Mouse (Mus musculus) CD8-positive naive resting alpha-beta T cell, adult 2 months (primary cell): ENCODE data around the gene Krt36.

Source experiments
- DNase-seq, 2 experiments: peaks; one replicate each; pipeline ENCODE4 v3.0.0; 2022; ENCODE audit warnings: low read depth in 2 of 2, low spot score in 2 of 2

Krt36 gene

GRCm38 (mm10) chr11:100105576-100106122 is at the start of gene Krt36:
Gene Krt36, minus strand, starts transcription at chr11:100105626.
- no peak for DNase-seq

GRCm38 (mm10) chr11:100148615-100149330 is 43.3 kb upstream of the Krt36 start, which contains the start of gene Krt19:
Gene Krt19, minus strand, starts transcription at chr11:100148665.
- DNase-seq = no peak

GRCm38 (mm10) chr11:100147566-100148353 is 42.3 kb upstream of the Krt36 start:
- no peak for DNase-seq

GRCm38 (mm10) chr11:100145858-100146560 is 40.6 kb upstream of the Krt36 start:
- DNase-seq = no peak

- DNase-seq = no peak
These were observed 39.7 kb upstream of the Krt36 start for GRCm38 (mm10) chr11:100145104-100145503.

GRCm38 (mm10) chr11:100140966-100141365 is 35.5 kb upstream of the Krt36 start:
- DNase-seq = no peak

- no peak for DNase-seq
These were observed 34.0 kb upstream of the Krt36 start for GRCm38 (mm10) chr11:100139391-100139790.

GRCm38 (mm10) chr11:100138809-100139208 is 33.4 kb upstream of the Krt36 start:
- DNase-seq = no peak

- no peak for DNase-seq
These were observed 32.3 kb upstream of the Krt36 start for GRCm38 (mm10) chr11:100137693-100138092.

- DNase-seq = no peak
These were observed 31.1 kb upstream of the Krt36 start for GRCm38 (mm10) chr11:100136559-100136958.

GRCm38 (mm10) chr11:100135731-100136130 is 30.3 kb upstream of the Krt36 start, which contains the start of gene Krt15:
Gene Krt15, minus strand, starts transcription at chr11:100135928.
- no peak for DNase-seq

- no peak for DNase-seq
These were observed 19.5 kb upstream of the Krt36 start for GRCm38 (mm10) chr11:100124901-100125300.

- no peak for DNase-seq
These were observed 16.0 kb upstream of the Krt36 start, which contains the start of gene Krt13 for GRCm38 (mm10) chr11:100121466-100121865. Gene Krt13, minus strand, starts transcription at chr11:100121566.

- no peak for DNase-seq
These were observed 14.9 kb upstream of the Krt36 start for GRCm38 (mm10) chr11:100120331-100120730.

GRCm38 (mm10) chr11:100113742-100114029 is 8.3 kb upstream of the Krt36 start:
- no peak for DNase-seq

- no peak for DNase-seq
These were observed 7.7 kb upstream of the Krt36 start for GRCm38 (mm10) chr11:100112935-100113741.

- DNase-seq = no peak
These were observed 2.6 kb downstream of the Krt36 start for GRCm38 (mm10) chr11:100102693-100103429.

- no peak for DNase-seq
These were observed 5.0 kb downstream of the Krt36 start for GRCm38 (mm10) chr11:100100391-100100790.

- no peak for DNase-seq
These were observed 7.6 kb downstream of the Krt36 start for GRCm38 (mm10) chr11:100097819-100098218.

- no peak for DNase-seq
These were observed 9.3 kb downstream of the Krt36 start, which contains the start of gene Krt35 for GRCm38 (mm10) chr11:100096141-100096540. Gene Krt35, minus strand, starts transcription at chr11:100096241.
